9 mouse cellular contexts compared by ENCODE assay signal in genomic region chr10:80810084-80810483, GRCm38 (mm10). TPM values are rescaled to one million over a fixed set of nuclear protein-coding genes. Genes with fewer than 3 reads are reported as not detected.
DNase-seq lines count a peak whose midpoint lies in the region; ATAC-seq and TF ChIP-seq lines count a peak whose summit lies in the region.
"Had no signal": no experiment of that assay in that cellular context is flagged by ENCODE, and none has a peak within 500 bp of the region (broad histone marks: within the 10 kb centered on the region; RNA-seq: fewer than 3 reads in every experiment).

No protein-coding gene starts in this region.

- no peaks in the 10 kb centered on the region for H3K9me3 ChIP-seq in forebrain, embryonic 10.5 days
- H3K9me3 ChIP-seq in forebrain, embryonic 11.5 days (ENCODE audit: control insufficient read depth, low read length), result no peaks in the 10 kb centered on the region
- H3K9me3 ChIP-seq in E14TG2a.4 (ENCODE audit: low read length), result no peaks in the 10 kb centered on the region
- no peaks in the 10 kb centered on the region for H3K9me3 ChIP-seq in hindbrain, embryonic 13.5 days

- H3K36me3 ChIP-seq in forebrain, embryonic 10.5 days (replicated peaks), result peaks cover 7% of the 10 kb centered on the region
- H3K36me3 ChIP-seq in forebrain, embryonic 11.5 days (ENCODE audit: control insufficient read depth, insufficient read depth, low read length), result no peaks in the 10 kb centered on the region
- peaks cover 3% of the 10 kb centered on the region for H3K36me3 ChIP-seq in E14TG2a.4 (ENCODE audit: insufficient read depth, low read length)
- H3K36me3 ChIP-seq in hindbrain, embryonic 13.5 days, result peaks cover 4% of the 10 kb centered on the region

- H3K27ac ChIP-seq in forebrain, embryonic 10.5 days, result no peak overlapping the region
- no peak overlapping the region for H3K27ac ChIP-seq in forebrain, embryonic 11.5 days (ENCODE audit: low read depth, low read length)
- H3K27ac ChIP-seq in hindbrain, embryonic 13.5 days, result no peak overlapping the region

- no peak for DNase-seq in forebrain, embryonic 10.5 days (ENCODE audit: extremely low spot score, low spot score)
- DNase-seq in forebrain, embryonic 11.5 days (ENCODE audit: low spot score), result no peak
- DNase-seq in kidney, postnatal 10 days, result peak; percentile 20
- DNase-seq in kidney, adult 11 months, result no peak
- no peak for DNase-seq in right cerebral cortex, adult 2 months (ENCODE audit: low spot score in 2 of 2)
- no peak for DNase-seq in layer of hippocampus, adult 9-10 months (ENCODE audit: low spot score)
- DNase-seq: gastrocnemius, postnatal 36 days had no signal

- peaks cover 52% of the 10 kb centered on the region for H3K4me1 ChIP-seq in forebrain, embryonic 10.5 days
- peaks cover 23% of the 10 kb centered on the region for H3K4me1 ChIP-seq in forebrain, embryonic 11.5 days (replicated peaks; ENCODE audit: control insufficient read depth, insufficient read depth, low read length)
- peaks cover 53% of the 10 kb centered on the region for H3K4me1 ChIP-seq in E14TG2a.4 (replicated peaks; ENCODE audit: low read depth, low read length)
- peaks cover 46% of the 10 kb centered on the region for H3K4me1 ChIP-seq in hindbrain, embryonic 13.5 days (replicated peaks)

- ATAC-seq in forebrain, embryonic 11.5 days (replicated peaks; ENCODE audit: low FRiP score), result no peak
- no peak for ATAC-seq in hindbrain, embryonic 13.5 days (ENCODE audit: low FRiP score)

- no peak overlapping the region for H3K4me2 ChIP-seq in forebrain, embryonic 11.5 days (ENCODE audit: low read depth, low read length, severe bottlenecking)
- no peak overlapping the region for H3K4me2 ChIP-seq in hindbrain, embryonic 13.5 days

- no peak for TF ChIP-seq CTCF in E14TG2a.4 (conservative IDR thresholded peaks at IDR 0.05; ENCODE audit: low read length)

- H3K4me3 ChIP-seq in forebrain, embryonic 10.5 days, result peak overlapping the region; percentile 38
- H3K4me3 ChIP-seq in forebrain, embryonic 11.5 days (ENCODE audit: low read depth, low read length), result no peak overlapping the region
- peak overlapping the region; percentile 74 for H3K4me3 ChIP-seq in E14TG2a.4 (replicated peaks; ENCODE audit: low read length)
- H3K4me3 ChIP-seq in hindbrain, embryonic 13.5 days, result no peak overlapping the region; the same call in 1 of the 2 replicates

- peaks cover 84% of the 10 kb centered on the region for H3K27me3 ChIP-seq in forebrain, embryonic 10.5 days (ENCODE audit: poor library complexity, severe bottlenecking)
- H3K27me3 ChIP-seq in forebrain, embryonic 11.5 days (ENCODE audit: control insufficient read depth, insufficient read depth, low read length), result peaks cover 30% of the 10 kb centered on the region
- peaks cover 63% of the 10 kb centered on the region for H3K27me3 ChIP-seq in E14TG2a.4 (ENCODE audit: insufficient read depth, low read length)
- H3K27me3 ChIP-seq in hindbrain, embryonic 13.5 days, result peaks cover 47% of the 10 kb centered on the region

- WGBS in forebrain, embryonic 10.5 days, result 3% methylated on average over 20 of the region's 20 CpGs
- 5% methylated on average over 20 of the region's 20 CpGs for WGBS in forebrain, embryonic 11.5 days
- WGBS in hindbrain, embryonic 13.5 days, result 7% methylated on average over 20 of the region's 20 CpGs

- H3K9ac ChIP-seq in forebrain, embryonic 11.5 days (ENCODE audit: low read length), result no peak overlapping the region
- 0 out of 2 replicates have a peak overlapping the region, but pooled peaks have one; percentile 29 for H3K9ac ChIP-seq in hindbrain, embryonic 13.5 days

RNA-seq across cellular contexts. Expression of gene Jsrp1, which starts 3.2 kb away (rescaled TPM):
- polyA plus RNA-seq in forebrain, embryonic 10.5 days (2016; fragmentation: Nextera tagmentation; extraction: Ambion mirVana), result 0.40 and 0.65 TPM in 2 replicates
- polyA plus RNA-seq in forebrain, embryonic 11.5 days (2014; fragmentation: Nextera tagmentation; extraction: Ambion mirVana), result 0.47 and 0.59 TPM in 2 replicates
- 0.56 and 0.95 TPM in 2 replicates for polyA plus RNA-seq in hindbrain, embryonic 13.5 days (2015; fragmentation: Nextera tagmentation; extraction: Ambion mirVana)

RNA-seq across cellular contexts. Expression of gene Amh, which starts 5.0 kb away (rescaled TPM):
- polyA plus RNA-seq in forebrain, embryonic 10.5 days (2016; fragmentation: Nextera tagmentation; extraction: Ambion mirVana), result 0.09 TPM in 2 replicates
- polyA plus RNA-seq in forebrain, embryonic 11.5 days (2014; fragmentation: Nextera tagmentation; extraction: Ambion mirVana), result 0.15 and 0.16 TPM in 2 replicates
- polyA plus RNA-seq in hindbrain, embryonic 13.5 days (2015; fragmentation: Nextera tagmentation; extraction: Ambion mirVana), result 0.22 TPM in 1 of 2 replicates, not detected in the other

RNA-seq across cellular contexts. Expression of gene Plekhj1, which starts 11.7 kb away (rescaled TPM):
- polyA plus RNA-seq in forebrain, embryonic 10.5 days (2016; fragmentation: Nextera tagmentation; extraction: Ambion mirVana), result 196 and 197 TPM in 2 replicates
- 160 and 163 TPM in 2 replicates for polyA plus RNA-seq in forebrain, embryonic 11.5 days (2014; fragmentation: Nextera tagmentation; extraction: Ambion mirVana)
- 128 and 132 TPM in 2 replicates for polyA plus RNA-seq in hindbrain, embryonic 13.5 days (2015; fragmentation: Nextera tagmentation; extraction: Ambion mirVana)

RNA-seq across cellular contexts. Expression of gene Sf3a2, which starts 12.1 kb away (rescaled TPM):
- 110 and 118 TPM in 2 replicates for polyA plus RNA-seq in forebrain, embryonic 10.5 days (2016; fragmentation: Nextera tagmentation; extraction: Ambion mirVana)
- polyA plus RNA-seq in forebrain, embryonic 11.5 days (2014; fragmentation: Nextera tagmentation; extraction: Ambion mirVana), result 116 and 119 TPM in 2 replicates
- 55.9 and 61.6 TPM in 2 replicates for polyA plus RNA-seq in hindbrain, embryonic 13.5 days (2015; fragmentation: Nextera tagmentation; extraction: Ambion mirVana)

RNA-seq across cellular contexts. Expression of gene Oaz1, which starts 16.4 kb away (rescaled TPM):
- polyA plus RNA-seq in forebrain, embryonic 10.5 days (2016; fragmentation: Nextera tagmentation; extraction: Ambion mirVana), result 2,273 and 2,281 TPM in 2 replicates
- 1,775 and 1,994 TPM in 2 replicates for polyA plus RNA-seq in forebrain, embryonic 11.5 days (2014; fragmentation: Nextera tagmentation; extraction: Ambion mirVana)
- polyA plus RNA-seq in hindbrain, embryonic 13.5 days (2015; fragmentation: Nextera tagmentation; extraction: Ambion mirVana), result 1,227 and 1,240 TPM in 2 replicates

Comparison
In these comparisons a context has a peak if more than half of its experiments do, and no peak if none do; other contexts are left out.
1. H3K4me3 ChIP-seq: peak in forebrain, embryonic 10.5 days (single experiment) and E14TG2a.4 (single experiment); none in forebrain, embryonic 11.5 days (single experiment) and hindbrain, embryonic 13.5 days (single experiment).